Mouse (Mus musculus) B cell, adult 2 months (primary cell): ENCODE measurements around the gene Svs2.
"Not testable (repeated sequence)": the region's sequence is repeated elsewhere in the genome, so short reads cannot be mapped to it uniquely, and the experiment has no call there.

Experiments
- DNase-seq, 2 experiments: peaks; one replicate each; pipeline ENCODE4 v3.0.0; 2022

Gene Svs2

GRCm38 (mm10) chr2:164238366-164238765 is at the start of gene Svs2:
Gene Svs2, minus strand, starts transcription at chr2:164238466.
- DNase-seq: no peak

- no peak for DNase-seq
These were observed 40.1 kb upstream of the Svs2 start, which contains the start of gene Svs4 for GRCm38 (mm10) chr2:164278359-164278758. Gene Svs4, minus strand, starts transcription at chr2:164278459.

GRCm38 (mm10) chr2:164256540-164256939 is 18.3 kb upstream of the Svs2 start, which contains the start of gene Svs3b:
Gene Svs3b, minus strand, starts transcription at chr2:164256640.
- not testable (repeated sequence) for DNase-seq

GRCm38 (mm10) chr2:164232671-164233070 is 5.6 kb downstream of the Svs2 start:
- DNase-seq: no peak

GRCm38 (mm10) chr2:164228361-164229070 is 9.8 kb downstream of the Svs2 start:
- DNase-seq: no peak

- no peak for DNase-seq
These were observed 16.7 kb downstream of the Svs2 start, which contains the start of gene Wfdc15b for GRCm38 (mm10) chr2:164221522-164221921. Gene Wfdc15b, minus strand, starts transcription at chr2:164221660.

GRCm38 (mm10) chr2:164219295-164219694 is 19.0 kb downstream of the Svs2 start:
- no peak for DNase-seq

GRCm38 (mm10) chr2:164212711-164213110 is 25.6 kb downstream of the Svs2 start:
- no peak for DNase-seq

- no peak for DNase-seq
These were observed 27.4 kb downstream of the Svs2 start for GRCm38 (mm10) chr2:164210892-164211291.

GRCm38 (mm10) chr2:164206676-164207075 is 31.6 kb downstream of the Svs2 start:
- no peak for DNase-seq

GRCm38 (mm10) chr2:164206011-164206410 is 32.3 kb downstream of the Svs2 start:
- not testable (repeated sequence) for DNase-seq

- DNase-seq: no peak
These were observed 38.5 kb downstream of the Svs2 start, which contains the start of gene Wfdc15a for GRCm38 (mm10) chr2:164199626-164200327. Gene Wfdc15a, minus strand, starts transcription at chr2:164200130.

- DNase-seq: no peak
These were observed 41.6 kb downstream of the Svs2 start for GRCm38 (mm10) chr2:164196700-164196990.

- no peak for DNase-seq
These were observed 42.1 kb downstream of the Svs2 start for GRCm38 (mm10) chr2:164195971-164196699.

- DNase-seq: no peak
These were observed 43.2 kb downstream of the Svs2 start for GRCm38 (mm10) chr2:164194959-164195630.

GRCm38 (mm10) chr2:164192279-164192678 is 46.0 kb downstream of the Svs2 start:
- no peak for DNase-seq

GRCm38 (mm10) chr2:164190576-164190975 is 47.7 kb downstream of the Svs2 start, which contains the start of gene Wfdc12:
Gene Wfdc12, minus strand, starts transcription at chr2:164190608.
- no peak for DNase-seq

- DNase-seq: peak; percentile 45 to 54
These were observed 49.5 kb downstream of the Svs2 start for GRCm38 (mm10) chr2:164188722-164189121.
